Mouse (Mus musculus): ENCODE measurements around the gene Fcgr3.
"Not testable (repeated sequence)": the region's sequence is repeated elsewhere in the genome, so short reads cannot be mapped to it uniquely, and the experiment has no call there.

- TF ChIP-seq POLR2A (IDR thresholded peaks at IDR 0.05; ENCODE audit: borderline replicate concordance, control insufficient read depth, low read depth, low read length); CTCF (IDR thresholded peaks at IDR 0.05; ENCODE audit: control insufficient read depth, insufficient read depth, low read length): not testable (repeated sequence)
These were observed 11.4 kb upstream of the Fcgr3 start for GRCm38 (mm10) chr1:171076176-171076575.
